In genomic region chr1:41411641-41412040, GRCm38 (mm10) we compare ENCODE assay signal across 24 mouse cellular contexts.
"Had no signal": no experiment of that assay in that cellular context is flagged by ENCODE, and none has a peak within 500 bp of the region (broad histone marks: within the 10 kb centered on the region; RNA-seq: fewer than 3 reads in every experiment).

No protein-coding gene starts in this region.

- ATAC-seq: inflammation-experienced regulatory T-cells, adult 6 months; intestine, embryonic 16.5 days; liver, embryonic 12.5 days; midbrain, embryonic 13.5 days; midbrain, embryonic 16.5 days had no signal

- H3K36me3 ChIP-seq: limb, embryonic 10.5 days; limb, embryonic 13.5 days; liver, embryonic 12.5 days; liver, embryonic 15.5 days; lung, embryonic 15.5 days; midbrain, embryonic 10.5 days; midbrain, embryonic 13.5 days had no signal

- H3K4me3 ChIP-seq: limb, embryonic 10.5 days; limb, embryonic 13.5 days; liver, embryonic 12.5 days; liver, embryonic 15.5 days; lung, embryonic 15.5 days; megakaryocyte, embryonic 14.5 days; midbrain, embryonic 10.5 days; midbrain, embryonic 13.5 days had no signal

- H3K4me2 ChIP-seq: limb, embryonic 13.5 days; liver, embryonic 12.5 days; liver, embryonic 15.5 days; lung, embryonic 15.5 days; midbrain, embryonic 13.5 days had no signal

- H3K9me3 ChIP-seq: limb, embryonic 10.5 days; limb, embryonic 13.5 days; liver, embryonic 12.5 days; liver, embryonic 15.5 days; lung, embryonic 15.5 days; megakaryocyte, embryonic 14.5 days; midbrain, embryonic 10.5 days; midbrain, embryonic 13.5 days had no signal

- H3K9ac ChIP-seq: limb, embryonic 13.5 days; liver, embryonic 12.5 days; liver, embryonic 15.5 days; lung, embryonic 15.5 days; midbrain, embryonic 13.5 days had no signal

- H3K27me3 ChIP-seq: limb, embryonic 13.5 days; liver, embryonic 12.5 days; liver, embryonic 15.5 days; lung, embryonic 15.5 days; megakaryocyte, embryonic 14.5 days; midbrain, embryonic 13.5 days had no signal

- H3K4me1 ChIP-seq: limb, embryonic 10.5 days; limb, embryonic 13.5 days; liver, embryonic 12.5 days; liver, embryonic 15.5 days; megakaryocyte, embryonic 14.5 days; midbrain, embryonic 10.5 days; midbrain, embryonic 13.5 days had no signal

- H3K27ac ChIP-seq: kidney, postnatal 0 days; limb, embryonic 10.5 days; limb, embryonic 13.5 days; liver, embryonic 12.5 days; liver, embryonic 15.5 days; lung, embryonic 15.5 days; midbrain, embryonic 10.5 days; midbrain, embryonic 13.5 days; stomach, postnatal 0 days had no signal

- DNase-seq: kidney, adult 18-20 months; kidney, adult 9 months; kidney, postnatal 25 days; liver; lung, adult 18-20 months; lung, postnatal 10 days; lung, postnatal 36 days; right cerebral cortex, adult 18-20 months; right cerebral cortex, postnatal 14 days; right cerebral cortex, postnatal 4 days; thymus, postnatal 25 days had no signal
